ENCODE assay signal across 17 mouse cellular contexts in genomic region chr19:32406717-32407116, GRCm38 (mm10). TPM values are rescaled to one million over a fixed set of nuclear protein-coding genes. Genes with fewer than 3 reads are reported as not detected.
A peak's percentile ranks its signal among the peaks of the same experiment; 100 is the strongest.
DNase-seq lines count a peak whose midpoint lies in the region; TF ChIP-seq lines count a peak whose summit lies in the region.
"Had no signal": no experiment of that assay in that cellular context is flagged by ENCODE, and none has a peak within 500 bp of the region (broad histone marks: within the 10 kb centered on the region; RNA-seq: fewer than 3 reads in every experiment).

No protein-coding gene starts in this region.

- no peaks in the 10 kb centered on the region for H3K27me3 ChIP-seq in MEL (ENCODE audit: control insufficient read depth in 1 of 2, insufficient read depth in 2 of 2, low read length in 2 of 2)
- H3K27me3 ChIP-seq: neural tube, embryonic 15.5 days had no signal

- peak overlapping the region in 1 of 2 experiments; percentile 39; a peak in 1 of 4 replicates for H3K4me3 ChIP-seq in MEL (ENCODE audit: control insufficient read depth in 1 of 2, insufficient read depth in 1 of 2, low read depth in 2 of 2, low read length in 2 of 2)
- H3K4me3 ChIP-seq: neural tube, embryonic 15.5 days had no signal

- peaks cover 0 to 23% of the 10 kb centered on the region in 2 experiments; a peak in 2 of 4 replicates for H3K36me3 ChIP-seq in MEL (ENCODE audit: control insufficient read depth in 1 of 2, insufficient read depth in 2 of 2, low read length in 2 of 2)
- H3K36me3 ChIP-seq: neural tube, embryonic 15.5 days had no signal

- TF ChIP-seq CTCF in MEL (IDR thresholded peaks at IDR 0.05 in 2 of 3, conservative IDR thresholded peaks at IDR 0.05 in 1 of 3; ENCODE audit: control insufficient read depth in 1 of 3, insufficient read depth in 1 of 3, low read depth in 2 of 3, low read length in 3 of 3, poor library complexity in 1 of 3, severe bottlenecking in 1 of 3): no peak

- peak; percentile 78 for DNase-seq in CD4-positive helper T cell, adult 2 months (ENCODE audit: low read depth, low spot score)
- peak; percentile 48 for DNase-seq in MEL (ENCODE audit: low read depth, low spot score)
- DNase-seq in naive thymus-derived CD4-positive, alpha-beta T cell, adult 2 months (ENCODE audit: low read depth): peak; percentile 80
- peak; percentile 55 for DNase-seq in thymus, postnatal 25 days
- no peak for DNase-seq in cerebellum, postnatal 25 days
- DNase-seq in right cerebral cortex, postnatal 10 days (ENCODE audit: low spot score in 2 of 2): no peak
- DNase-seq in c-Kit-positive CD71-positive TER-119-positive erythroid progenitor cells, embryonic 14.5 days (ENCODE audit: low spot score): no peak
- DNase-seq: adrenal gland, postnatal 10 days; cerebellum, adult 2 months; gastrocnemius, postnatal 14 days; heart, postnatal 14 days; kidney, adult 18-20 months; kidney, postnatal 4 days; left cerebral cortex, postnatal 4 days; right cerebral cortex, adult 18-20 months had no signal

- no peak for TF ChIP-seq POLR2A in MEL (IDR thresholded peaks at IDR 0.05; ENCODE audit: control insufficient read depth in 1 of 2, insufficient read depth in 1 of 2, low read depth in 1 of 2, low read length in 2 of 2, poor library complexity in 1 of 2)

- peak overlapping the region; percentile 49; the same call in 1 of the 2 replicates for H3K27ac ChIP-seq in MEL (ENCODE audit: control insufficient read depth, low read depth, low read length)
- H3K27ac ChIP-seq: hindbrain, embryonic 14.5 days; neural tube, embryonic 15.5 days had no signal

- H3K79me2 ChIP-seq in MEL (ENCODE audit: control insufficient read depth, insufficient read depth, low read length, poor library complexity): no peaks in the 10 kb centered on the region

- TF ChIP-seq EP300 in MEL (IDR thresholded peaks at IDR 0.05; ENCODE audit: low read depth in 1 of 2, low read length in 2 of 2): no peak

- no peak for TF ChIP-seq RAD21 in MEL (IDR thresholded peaks at IDR 0.05; ENCODE audit: low read depth, low read length)

- peaks cover 2 to 41% of the 10 kb centered on the region in 2 experiments; a peak in 3 of 4 replicates for H3K4me1 ChIP-seq in MEL (ENCODE audit: control insufficient read depth in 1 of 2, insufficient read depth in 2 of 2, low read length in 2 of 2)

- no peaks in the 10 kb centered on the region for H3K9me3 ChIP-seq in MEL (replicated peaks; ENCODE audit: insufficient read depth, low read length)
- H3K9me3 ChIP-seq: neural tube, embryonic 15.5 days had no signal

- peak overlapping the region; percentile 52 for H3K9ac ChIP-seq in MEL (ENCODE audit: control insufficient read depth, low read depth, low read length, poor library complexity, severe bottlenecking)
- H3K9ac ChIP-seq: hindbrain, embryonic 14.5 days; neural tube, embryonic 15.5 days had no signal

TF ChIP-seq in MEL, 35 proteins besides CTCF, POLR2A, EP300 and RAD21:
- 0 out of 2 replicates have a peak, but pooled peaks have one; percentile 21 for TF ChIP-seq MYC (IDR thresholded peaks at IDR 0.05; ENCODE audit: low read depth, low read length)
- TF ChIP-seq TCF12 (IDR thresholded peaks at IDR 0.05; ENCODE audit: low read depth, low read length): no peak
TF ChIP-seq in MEL: peak in this region for 1.

RNA-seq across cellular contexts. Expression of gene Sgms1, which starts 17.2 kb away (rescaled TPM):
- total RNA-seq in MEL (2012; rRNA removed): 16.3 and 16.9 TPM in 2 replicates
- polyA plus RNA-seq in MEL (2012; ENCODE audit: insufficient read depth in 1 of 2, insufficient read length in 2 of 2, low read depth in 1 of 2, low replicate concordance in 2 of 2, missing spikeins in 1 of 2): 10 to 100 TPM in 1 of 2 experiments, not detected in 1; 18.5 TPM

RNA-seq across cellular contexts. Expression of gene Rpl9-ps6, which starts 59.7 kb away (rescaled TPM):
- total RNA-seq in MEL (2012; rRNA removed): 111 and 161 TPM in 2 replicates
- polyA plus RNA-seq in MEL (2012; ENCODE audit: insufficient read depth in 1 of 2, insufficient read length in 2 of 2, low read depth in 1 of 2, low replicate concordance in 2 of 2, missing spikeins in 1 of 2): 10 to 100 TPM in 1 of 2 experiments, not detected in 1; 95.5 TPM

Comparison
In these comparisons a context has a peak if more than half of its experiments do, and no peak if none do; other contexts are left out.
1. DNase-seq: peak in CD4-positive helper T cell, adult 2 months (single experiment), MEL (single experiment), naive thymus-derived CD4-positive, alpha-beta T cell, adult 2 months (single experiment) and thymus, postnatal 25 days (single experiment); none in cerebellum, postnatal 25 days (0 of 2), right cerebral cortex, postnatal 10 days (0 of 2) and c-Kit-positive CD71-positive TER-119-positive erythroid progenitor cells, embryonic 14.5 days (single experiment).